Mouse (Mus musculus) embryo, embryonic 9.5 days (tissue): ENCODE data around the gene Actr1b.

Experiments
- DNase-seq: peaks from one replicate; pipeline ENCODE4 v3.0.0-alpha.2; 2017; ENCODE audit errors: extremely low spot score

Gene Actr1b

GRCm38 (mm10) chr1:36655039-36655438 lies 59.2 kb downstream of the Actr1b start:
- DNase-seq = no peak
